15 mouse cellular contexts compared by ENCODE assay signal in genomic region chr12:113426636-113427035, GRCm38 (mm10).
DNase-seq lines count a peak whose midpoint lies in the region; TF ChIP-seq lines count a peak whose summit lies in the region.
"Had no signal": no experiment of that assay in that cellular context is flagged by ENCODE, and none has a peak within 500 bp of the region (broad histone marks: within the 10 kb centered on the region; RNA-seq: fewer than 3 reads in every experiment).

No protein-coding gene starts in this region.

- no peak for TF ChIP-seq CTCF in gastrocnemius, adult 2 months (IDR thresholded peaks at IDR 0.05)
- TF ChIP-seq CTCF in cortical plate, adult 2 months (IDR thresholded peaks at IDR 0.05; ENCODE audit: extremely low read depth, insufficient read depth, low read length): no peak

- no peaks in the 10 kb centered on the region for H3K4me1 ChIP-seq in cortical plate, adult 2 months (ENCODE audit: control insufficient read depth, insufficient read depth, low read length)
- H3K4me1 ChIP-seq: embryonic facial prominence, embryonic 12.5 days; hindbrain, embryonic 13.5 days; intestine, embryonic 15.5 days; limb, embryonic 15.5 days; midbrain, embryonic 12.5 days had no signal

- no peak for DNase-seq in gastrocnemius, adult 2 months
- DNase-seq in gastrocnemius, postnatal 10 days: no peak
- peak; percentile 66 for DNase-seq in A20 (ENCODE audit: low read depth, low spot score)
- peak; percentile 38 for DNase-seq in thymus, postnatal 0 days (ENCODE audit: low spot score)
- DNase-seq in cerebellum, postnatal 4 days (ENCODE audit: low spot score in 2 of 2): no peak
- DNase-seq in cerebellum, adult 8-10 months: no peak
- DNase-seq in embryo, embryonic 10 days (ENCODE audit: low spot score): no peak
- DNase-seq: cerebellum, postnatal 36 days; heart, postnatal 14 days had no signal

- no peak for TF ChIP-seq POLR2A in cortical plate, adult 2 months (IDR thresholded peaks at IDR 0.05; ENCODE audit: extremely low read depth, insufficient read depth, low read length)

- H3K4me3 ChIP-seq in gastrocnemius, adult 2 months: peak overlapping the region; percentile 7; the same call in 1 of the 2 replicates
- no peak overlapping the region for H3K4me3 ChIP-seq in cortical plate, adult 2 months (ENCODE audit: insufficient read depth, low read length)
- H3K4me3 ChIP-seq: embryonic facial prominence, embryonic 12.5 days; hindbrain, embryonic 13.5 days; intestine, embryonic 15.5 days; limb, embryonic 15.5 days; midbrain, embryonic 12.5 days had no signal

- peak overlapping the region; percentile 31; the same call in 1 of the 2 replicates for H3K27ac ChIP-seq in gastrocnemius, adult 2 months
- H3K27ac ChIP-seq in cortical plate, adult 2 months (ENCODE audit: insufficient read depth, low read length): peak overlapping the region; percentile 59
- H3K27ac ChIP-seq: embryonic facial prominence, embryonic 12.5 days; hindbrain, embryonic 13.5 days; intestine, embryonic 15.5 days; limb, embryonic 15.5 days; midbrain, embryonic 12.5 days had no signal

- intact Hi-C loops in gastrocnemius, adult 2 months (cut with DNase I): no loop called here

Comparison
In these comparisons a context has a peak if more than half of its experiments do, and no peak if none do; other contexts are left out.
1. DNase-seq: peak in A20 (single experiment) and thymus, postnatal 0 days (single experiment); none in gastrocnemius, adult 2 months (single experiment), gastrocnemius, postnatal 10 days (single experiment), cerebellum, postnatal 4 days (0 of 2), cerebellum, adult 8-10 months (single experiment) and embryo, embryonic 10 days (single experiment).